Mouse (Mus musculus) CH12.LX (cell line): ENCODE results near the gene Dcun1d5. TPM values are rescaled to one million over a fixed set of nuclear protein-coding genes. Genes with fewer than 3 reads are reported as not detected.

ENCODE experiments used
- DNase-seq: peaks from one replicate; pipeline ENCODE4 v3.0.0-alpha.2; 2013; ENCODE audit errors: extremely low read depth
- H3K27ac ChIP-seq: 2 replicates; pipeline ENCODE4 v1.5.1; 2012; ENCODE audit warnings: low read depth, mild to moderate bottlenecking, control low read depth, moderate library complexity; ENCODE audit not compliant: insufficient read depth
- H3K27me3 ChIP-seq: replicated peaks from 2 replicates; pipeline ENCODE3; 2012; ENCODE audit warnings: inconsistent platforms
- H3K36me3 ChIP-seq, 2 experiments: replicated peaks in 1 of 2; 2 replicates each; pipeline versions ENCODE3 to v1.6.1; 2012; ENCODE audit warnings: inconsistent platforms in 1 of 2, low read length in 1 of 2, mild to moderate bottlenecking in 1 of 2, mixed read lengths in 1 of 2, moderate library complexity in 1 of 2; ENCODE audit not compliant: control insufficient read depth in 1 of 2, insufficient read depth in 1 of 2
- H3K4me1 ChIP-seq, 2 experiments: 2 replicates each; pipeline ENCODE4 v1.6.1; 2012; ENCODE audit warnings: inconsistent platforms in 1 of 2, moderate library complexity in 1 of 2; ENCODE audit not compliant: insufficient read depth in 2 of 2, control insufficient read depth in 1 of 2
- H3K4me2 ChIP-seq: 2 replicates; pipeline ENCODE4 v1.6.1; 2012; ENCODE audit warnings: low read depth, mild to moderate bottlenecking, control low read depth; ENCODE audit not compliant: poor library complexity, insufficient read depth, severe bottlenecking
- H3K4me3 ChIP-seq, 3 experiments: fragments of 150-350 bp in 1 of 3; sonication (generic) in 1 of 3; replicated peaks in 1 of 3; 2 replicates each; pipeline versions ENCODE3 to v1.5.1; 2011 to 2012; ENCODE audit warnings: low read depth in 2 of 3, low read length in 2 of 3, mild to moderate bottlenecking in 2 of 3, moderate library complexity in 2 of 3, control low read depth in 1 of 3, improper control_type of control experiment in 1 of 3, inconsistent platforms in 1 of 3, mixed read lengths in 1 of 3; ENCODE audit not compliant: poor library complexity in 1 of 3
- H3K79me2 ChIP-seq: replicated peaks from 2 replicates; pipeline ENCODE4 v1.6.1; 2012; ENCODE audit warnings: mild to moderate bottlenecking, moderate library complexity; ENCODE audit not compliant: control insufficient read depth, poor library complexity, insufficient read depth, severe bottlenecking; ENCODE audit errors: extremely low read depth
- H3K9ac ChIP-seq: 2 replicates; pipeline ENCODE4 v1.6.1; 2012; ENCODE audit warnings: low read depth, mild to moderate bottlenecking, control low read depth, moderate library complexity; ENCODE audit not compliant: insufficient read depth
- H3K9me3 ChIP-seq: replicated peaks from 2 replicates; pipeline ENCODE3; 2012; ENCODE audit warnings: low read length, inconsistent platforms, mixed read lengths
- BHLHE40 ChIP-seq: IDR thresholded peaks from 2 replicates; pipeline ENCODE4 v1.6.1; 2011; ENCODE audit warnings: mild to moderate bottlenecking, low read depth, low read length, improper control_type of control experiment
- CHD1 ChIP-seq: IDR thresholded peaks from 2 replicates; pipeline ENCODE4 v1.6.1; 2012; ENCODE audit warnings: low read depth, low read length, improper control_type of control experiment, inconsistent platforms
- CHD2 ChIP-seq: IDR thresholded peaks from 2 replicates; pipeline ENCODE4 v1.6.1; 2011; ENCODE audit warnings: low read length, improper control_type of control experiment
- CTCF ChIP-seq, 2 experiments: IDR thresholded peaks in 1 of 2; conservative IDR thresholded peaks in 1 of 2; 2 replicates each; pipeline ENCODE4 v1.5.1; 2011 to 2012; ENCODE audit warnings: low read depth in 2 of 2, low read length in 2 of 2, improper control_type of control experiment in 1 of 2, inconsistent platforms in 1 of 2, mild to moderate bottlenecking in 1 of 2, moderate library complexity in 1 of 2
- ELF1 ChIP-seq: IDR thresholded peaks from 2 replicates; pipeline ENCODE4 v1.6.1; 2014; ENCODE audit warnings: low read depth, mild to moderate bottlenecking, inconsistent platforms, low read length, improper control_type of control experiment
- EP300 ChIP-seq: IDR thresholded peaks from 2 replicates; pipeline ENCODE4 v1.6.1; 2011; ENCODE audit warnings: low read length, improper control_type of control experiment
- GABPA ChIP-seq: IDR thresholded peaks from 2 replicates; pipeline ENCODE4 v1.6.1; 2012; ENCODE audit warnings: low read depth, low read length, improper control_type of control experiment, inconsistent platforms; ENCODE audit not compliant: insufficient replicate concordance
- IRF4 ChIP-seq: IDR thresholded peaks from 2 replicates; pipeline ENCODE4 v1.6.1; 2014; ENCODE audit warnings: low read depth, mild to moderate bottlenecking, inconsistent platforms, low read length, improper control_type of control experiment
- JUN ChIP-seq: IDR thresholded peaks from 2 replicates; pipeline ENCODE4 v1.6.1; 2011; ENCODE audit warnings: low read depth, mild to moderate bottlenecking, low read length, improper control_type of control experiment, moderate library complexity; ENCODE audit not compliant: insufficient read depth
- JUND ChIP-seq: conservative IDR thresholded peaks from 2 replicates; pipeline ENCODE4 v1.6.1; 2011; ENCODE audit warnings: low read depth, low read length, improper control_type of control experiment
- KAT2A ChIP-seq: IDR thresholded peaks from 2 replicates; pipeline ENCODE4 v1.6.1; 2012; ENCODE audit warnings: low read length, improper control_type of control experiment, inconsistent platforms; ENCODE audit not compliant: insufficient replicate concordance
- MAFK ChIP-seq: IDR thresholded peaks from 2 replicates; pipeline ENCODE4 v1.6.1; 2011; ENCODE audit warnings: low read length, improper control_type of control experiment; ENCODE audit not compliant: insufficient replicate concordance
- MAX ChIP-seq: IDR thresholded peaks from 2 replicates; pipeline ENCODE4 v1.6.1; 2011; ENCODE audit warnings: low read length, improper control_type of control experiment
- MEF2A ChIP-seq: IDR thresholded peaks from 2 replicates; pipeline ENCODE4 v1.6.1; 2014; ENCODE audit warnings: low read depth, mild to moderate bottlenecking, inconsistent platforms, low read length, improper control_type of control experiment, borderline replicate concordance
- MXI1 ChIP-seq: IDR thresholded peaks from 2 replicates; pipeline ENCODE4 v1.6.1; 2011; ENCODE audit warnings: mild to moderate bottlenecking, low read depth, low read length, improper control_type of control experiment
- MYC ChIP-seq: IDR thresholded peaks from 2 replicates; pipeline ENCODE4 v1.6.1; 2011; ENCODE audit warnings: low read depth, mild to moderate bottlenecking, improper control_type of control experiment, low read length
- NELFE ChIP-seq: IDR thresholded peaks from 2 replicates; pipeline ENCODE4 v1.6.1; 2011; ENCODE audit warnings: low read depth, low read length, improper control_type of control experiment
- NRF1 ChIP-seq: IDR thresholded peaks from 2 replicates; pipeline ENCODE4 v1.6.1; 2014; ENCODE audit warnings: low read depth, mild to moderate bottlenecking, inconsistent platforms, low read length, improper control_type of control experiment, moderate library complexity
- POLR2AphosphoS2 ChIP-seq: IDR thresholded peaks from 2 replicates; pipeline ENCODE4 v1.6.1; 2011; ENCODE audit warnings: low read depth, low read length, improper control_type of control experiment
- RCOR1 ChIP-seq: conservative IDR thresholded peaks from 2 replicates; pipeline ENCODE4 v1.6.1; 2012; ENCODE audit warnings: low read depth, mild to moderate bottlenecking, inconsistent platforms, low read length, improper control_type of control experiment
- TBP ChIP-seq: conservative IDR thresholded peaks from 2 replicates; pipeline ENCODE4 v1.6.1; 2011; ENCODE audit warnings: low read depth, low read length, improper control_type of control experiment
- TCF12 ChIP-seq: IDR thresholded peaks from 2 replicates; pipeline ENCODE4 v1.6.1; 2014; ENCODE audit warnings: low read depth, mild to moderate bottlenecking, inconsistent platforms, low read length, improper control_type of control experiment
- UBTF ChIP-seq: IDR thresholded peaks from 2 replicates; pipeline ENCODE4 v1.6.1; 2012; ENCODE audit warnings: low read depth, mild to moderate bottlenecking, inconsistent platforms, low read length, improper control_type of control experiment, moderate library complexity
- dilution Hi-C: fragments of 300-500 bp; cut with MboI; formaldehyde crosslinking; loops from 2 replicates; pipeline ENCODE4 v1.14.3; 2020; ENCODE audit warnings: low sequenced_read_pairs; ENCODE audit not compliant: extremely low pct_unique_long_range_greater_than_20kb, extremely low pct_ligation_motif_present
- in situ Hi-C: fragments of 300-500 bp; cut with MboI; formaldehyde crosslinking; loops from 3 replicates; pipeline ENCODE4 v1.14.3; 2019; ENCODE audit warnings: low sequenced_read_pairs, low pct_ligation_motif_present, low pct_unique_long_range_greater_than_20kb, mixed read lengths
- polyA plus RNA-seq: library from polyadenylated mRNA; unstranded; fragments of >175 nt; gene quantifications from 2 replicates; pipeline ENCODE4 v1.2.1, GENCODE M21; 2012; ENCODE audit warnings: low read depth; ENCODE audit not compliant: insufficient read length
- total RNA-seq, 2 experiments: library from RNA; depleted of rRNA; stranded (reverse); fragments of 300-350 nt in 1 of 2; fragments of >200 nt in 1 of 2; gene quantifications; 2 replicates each; pipeline ENCODE4 v1.2.3; 2012 to 2014

The Dcun1d5 gene
- total and polyA plus RNA-seq, 3 experiments = 72.6 to 251 (median 246) TPM

GRCm38 (mm10) chr9:7154391-7154790, 29.9 kb upstream of the Dcun1d5 start:
- H3K9ac ChIP-seq = no peak overlapping the region
- in situ Hi-C loops (no loop called here), dilution Hi-C loops (no loop called here)
- H3K4me1 ChIP-seq = peaks cover 5 to 8% of the 10 kb centered on the region in 2 experiments
- H3K79me2 ChIP-seq = no peaks in the 10 kb centered on the region
- H3K4me3 ChIP-seq = no peak overlapping the region
- no peaks in the 10 kb centered on the region for H3K27me3 ChIP-seq
- TF ChIP-seq ELF1 (no peak), MAFK (no peak), RCOR1 (no peak), POLR2AphosphoS2 (no peak), MYC (no peak), MEF2A (no peak), CHD1 (no peak), UBTF (no peak), CTCF (conservative IDR thresholded peaks at IDR 0.05 in 1 of 2, IDR thresholded peaks at IDR 0.05 in 1 of 2; ENCODE audit: low read depth in 2 of 2, low read length in 2 of 2) (no peak)
- H3K27ac ChIP-seq = no peak overlapping the region
- H3K9me3 ChIP-seq = no peaks in the 10 kb centered on the region
- H3K36me3 ChIP-seq = peaks cover 8 to 31% of the 10 kb centered on the region in 2 experiments
- H3K4me2 ChIP-seq = no peak overlapping the region
- DNase-seq = no peak

GRCm38 (mm10) chr9:7158605-7159004, 25.7 kb upstream of the Dcun1d5 start:
- H3K79me2 ChIP-seq = no peaks in the 10 kb centered on the region
- no peak overlapping the region for H3K4me2 ChIP-seq
- H3K27me3 ChIP-seq = no peaks in the 10 kb centered on the region
- H3K9ac ChIP-seq = no peak overlapping the region
- DNase-seq = peak; percentile 63
- no peaks in the 10 kb centered on the region for H3K9me3 ChIP-seq
- peaks cover 5 to 12% of the 10 kb centered on the region in 2 experiments for H3K4me1 ChIP-seq
- in situ Hi-C loops (no loop called here), dilution Hi-C loops (no loop called here)
- no peak for TF ChIP-seq CHD2
- no peak for TF ChIP-seq MAX
- TF ChIP-seq BHLHE40 = peak; percentile 73
- TF ChIP-seq KAT2A = no peak
- TF ChIP-seq JUND = 0 out of 2 replicates have a peak, but pooled peaks have one; percentile 49
- peak; percentile 88 for TF ChIP-seq EP300
- TF ChIP-seq TCF12 = peak; percentile 41; the same call in 1 of the 2 replicates
- no peak for TF ChIP-seq NRF1
- no peak for TF ChIP-seq NELFE
- TF ChIP-seq JUN = peak; percentile 72
- no peak for TF ChIP-seq GABPA
- TF ChIP-seq RCOR1 = no peak
- no peak for TF ChIP-seq TBP
- no peak for TF ChIP-seq MEF2A
- TF ChIP-seq MXI1 = no peak
- TF ChIP-seq IRF4 = 0 out of 2 replicates have a peak, but pooled peaks have one; percentile 40
- H3K36me3 ChIP-seq = peaks cover 10 to 38% of the 10 kb centered on the region in 2 experiments
- no peak overlapping the region for H3K4me3 ChIP-seq
- no peak overlapping the region for H3K27ac ChIP-seq
